Mouse (Mus musculus): ENCODE data around the gene Cdk5r2.

Cdk5r2 gene

DNA sequence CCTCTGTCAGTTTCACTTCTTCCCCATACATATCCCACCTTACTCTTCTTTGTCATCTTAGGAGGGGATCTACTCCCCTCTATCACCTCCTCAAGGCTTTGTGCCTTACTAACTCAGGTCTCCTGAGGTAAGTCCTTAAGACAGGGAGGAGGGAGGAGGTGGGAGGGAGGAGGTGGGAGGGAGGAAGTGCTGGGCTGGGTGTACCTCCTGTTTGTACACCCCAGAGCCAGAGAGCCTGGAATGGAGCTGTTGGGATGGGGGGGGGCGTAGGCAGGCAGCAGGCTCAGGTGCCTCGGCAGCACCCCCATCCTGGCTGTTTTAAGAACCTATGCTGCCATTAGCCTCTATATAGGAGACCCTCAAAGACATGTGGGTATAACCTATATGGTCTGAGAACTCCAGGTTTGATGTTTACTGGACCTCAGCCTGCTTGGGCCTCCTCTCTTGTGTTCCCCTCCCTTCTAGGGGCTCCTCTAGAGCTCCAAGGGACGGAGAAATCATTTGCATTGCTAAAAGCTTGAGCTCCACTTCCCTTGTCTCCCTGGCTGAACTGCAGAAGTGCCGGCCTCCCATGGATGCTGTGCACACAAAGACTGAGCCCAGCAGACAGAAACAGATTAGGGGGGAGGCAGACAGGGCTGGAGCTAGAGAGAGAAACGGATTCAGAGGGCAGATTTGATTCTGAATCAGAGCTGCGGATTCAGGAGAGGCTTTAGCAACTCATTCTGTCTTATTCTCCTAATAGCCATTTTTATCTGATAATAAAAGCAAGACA is 3.5 kb upstream of the Cdk5r2 start:
- no peak for DNase-seq (ENCODE audit: low read depth)

- DNase-seq (ENCODE audit: low read depth): no peak
Observed at GRCm38 (mm10) chr1:74855156-74855555, 422 bp downstream of the Cdk5r2 start.

GRCm38 (mm10) chr1:74855651-74856438 is 1.1 kb downstream of the Cdk5r2 start:
- DNase-seq (ENCODE audit: low read depth): no peak

GRCm38 (mm10) chr1:74856439-74856720 is 1.6 kb downstream of the Cdk5r2 start:
- no peak for DNase-seq (ENCODE audit: low read depth)

DNA sequence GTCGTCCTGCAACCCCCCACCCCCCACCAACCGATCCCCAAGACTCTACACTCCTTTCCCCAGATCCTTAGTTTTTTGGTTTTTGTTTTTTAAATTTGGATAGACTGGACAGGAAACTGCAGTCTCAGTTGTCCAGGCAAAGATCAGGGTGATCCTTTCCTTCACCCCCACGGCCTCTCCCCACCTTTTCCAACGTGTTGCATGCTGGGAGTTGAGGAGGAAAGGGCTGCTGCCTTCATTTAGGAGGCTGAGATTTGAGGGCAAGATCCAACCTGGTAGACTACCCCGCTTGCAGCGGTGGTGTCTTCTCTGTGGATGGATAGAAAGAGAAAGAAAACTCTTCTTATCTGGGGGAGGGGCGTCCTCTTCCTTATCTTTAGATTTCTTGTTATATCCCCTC is 2.1 kb downstream of the Cdk5r2 start:
- no peak for DNase-seq (ENCODE audit: low read depth)

GRCm38 (mm10) chr1:74857201-74857600 is 2.5 kb downstream of the Cdk5r2 start:
- no peak for DNase-seq (ENCODE audit: low read depth)

- no peak for DNase-seq (ENCODE audit: low read depth)
Observed at GRCm38 (mm10) chr1:74857677-74858076, 2.9 kb downstream of the Cdk5r2 start.

DNA sequence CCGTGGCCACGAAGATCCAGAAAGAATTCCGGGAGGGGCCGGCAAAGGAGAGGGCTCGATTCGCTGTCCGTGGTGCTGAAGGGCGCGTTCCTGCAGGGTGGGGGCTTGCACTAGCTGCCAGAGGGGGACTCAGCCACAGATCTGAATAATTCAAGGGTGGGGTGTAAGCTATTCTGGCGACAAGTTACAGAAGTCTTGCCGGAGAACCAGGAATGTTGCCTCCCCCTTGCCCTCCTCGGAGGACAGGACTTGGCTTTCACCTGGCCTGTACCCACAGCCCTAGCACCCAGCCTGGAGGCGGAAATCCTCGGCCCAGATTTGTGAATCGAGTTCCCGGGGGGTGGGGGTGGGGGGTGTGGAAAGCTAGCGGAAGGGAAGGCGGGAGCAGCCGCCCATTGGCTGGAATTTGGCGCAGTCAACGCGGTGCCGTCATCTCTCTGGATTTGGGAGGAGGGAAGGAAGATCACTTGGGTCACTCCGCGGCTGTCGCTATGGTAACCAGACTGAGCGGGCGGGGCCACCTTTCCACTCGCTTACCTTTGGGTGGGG is 3.5 kb downstream of the Cdk5r2 start:
- peak; percentile 70 for DNase-seq (ENCODE audit: low read depth)

GRCm38 (mm10) chr1:74858805-74859204 is 4.1 kb downstream of the Cdk5r2 start:
- DNase-seq (ENCODE audit: low read depth): no peak

DNA sequence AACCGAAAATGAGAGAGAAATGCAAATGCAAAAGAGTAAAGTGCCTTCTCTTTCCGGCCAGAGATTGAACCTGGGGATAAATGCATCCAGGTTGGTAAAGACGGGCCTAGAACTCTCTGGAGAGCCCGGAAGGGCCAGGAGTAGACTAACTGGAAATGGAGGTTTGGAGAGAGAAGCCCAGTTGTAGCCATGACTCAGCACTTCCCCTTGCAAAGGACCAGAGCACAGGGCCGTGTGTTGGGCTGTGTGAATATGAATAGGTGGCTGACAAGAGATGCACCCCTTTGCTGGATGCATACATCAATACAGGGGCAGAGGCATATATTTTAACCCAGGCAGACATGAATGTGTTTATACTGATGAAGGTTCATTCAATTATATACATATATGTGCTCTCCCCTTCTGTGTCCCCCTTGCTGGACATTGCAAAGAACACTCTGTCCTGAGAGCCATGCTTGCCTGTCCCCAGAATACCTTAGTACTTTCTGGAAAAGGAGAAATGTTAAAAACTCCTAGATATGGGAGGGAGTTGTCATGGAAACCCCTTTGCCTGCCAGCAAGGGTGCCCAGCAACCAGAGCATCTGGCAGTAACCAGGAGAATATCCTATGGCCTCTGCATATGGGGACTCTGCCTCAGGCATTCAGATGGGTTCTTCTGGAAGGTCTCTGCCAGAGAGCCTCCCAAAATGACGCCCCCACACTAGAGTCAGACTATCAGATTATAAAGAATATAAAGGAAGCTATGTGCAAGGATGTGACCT is 4.7 kb downstream of the Cdk5r2 start:
- DNase-seq (ENCODE audit: low read depth): no peak

- no peak for DNase-seq (ENCODE audit: low read depth)
Observed at GRCm38 (mm10) chr1:74861783-74862182, 7.0 kb downstream of the Cdk5r2 start.

GRCm38 (mm10) chr1:74872218-74872617 is 17.5 kb downstream of the Cdk5r2 start:
- no peak for DNase-seq (ENCODE audit: low read depth)

- no peak for DNase-seq (ENCODE audit: low read depth)
Observed at GRCm38 (mm10) chr1:74877199-74877598, 22.5 kb downstream of the Cdk5r2 start.

DNA sequence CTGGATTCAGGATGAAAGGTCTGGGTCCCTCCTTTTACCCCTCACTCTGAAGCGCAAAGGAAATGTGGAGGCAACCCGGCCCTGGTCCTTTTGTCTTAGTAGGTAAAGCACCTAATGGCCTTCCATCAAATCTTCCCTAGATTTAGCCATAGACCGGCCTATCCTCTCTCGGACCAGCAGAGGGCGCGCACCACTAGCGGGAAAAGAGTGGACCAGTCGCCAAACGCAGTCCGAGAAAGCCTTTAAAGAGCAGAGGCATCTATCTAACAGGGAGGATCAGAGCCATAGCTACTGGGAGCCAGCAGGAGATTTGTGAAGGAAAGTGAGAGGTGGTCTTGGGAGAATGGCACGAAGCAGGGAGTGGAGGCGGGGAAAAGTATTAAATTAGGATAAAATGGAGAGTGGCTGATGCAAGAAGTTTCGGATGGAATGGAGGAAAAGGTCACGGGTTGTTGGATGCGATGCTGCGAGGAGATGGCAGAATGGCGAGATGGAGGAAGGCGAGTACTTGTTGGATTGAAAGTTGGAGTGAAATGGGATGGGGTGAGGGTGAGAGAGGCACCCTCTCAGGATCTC is 26.1 kb downstream of the Cdk5r2 start:
- DNase-seq (ENCODE audit: low read depth): peak; percentile 88

DNA sequence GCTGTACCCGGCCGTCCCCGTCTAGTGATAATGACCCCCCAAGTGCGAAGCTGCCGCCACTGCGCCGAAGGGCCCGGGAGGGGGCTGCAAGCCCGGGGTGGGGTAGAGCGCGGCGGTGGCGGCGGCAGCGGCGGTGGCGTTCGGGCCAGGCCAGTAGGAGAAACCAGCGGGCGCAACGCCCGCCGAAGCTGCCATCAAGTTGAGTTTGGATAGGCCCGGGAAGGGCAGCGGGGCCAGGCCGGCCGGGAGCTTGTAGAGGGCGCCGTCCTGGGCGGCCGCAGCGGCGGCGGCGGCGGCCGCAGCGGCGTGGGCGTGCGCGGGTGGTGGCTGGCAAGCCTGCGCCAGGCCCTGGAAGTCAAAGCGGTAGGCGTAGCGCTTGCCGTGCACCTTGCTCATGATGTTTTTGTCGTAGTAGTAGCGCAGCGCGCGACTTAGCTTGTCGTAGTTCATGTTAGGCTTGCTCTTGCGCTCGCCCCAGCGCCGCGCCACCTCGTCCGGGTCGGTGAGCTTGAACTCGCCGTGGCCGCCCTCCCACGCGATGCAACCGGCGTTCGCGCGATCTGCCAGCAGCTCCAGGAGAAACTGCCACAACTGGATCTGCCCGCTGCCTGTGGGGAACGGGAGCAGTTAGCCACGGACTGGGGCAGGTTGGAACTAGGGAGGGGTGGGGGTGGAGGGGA is 27.5 kb downstream of the Cdk5r2 start:
- no peak for DNase-seq (ENCODE audit: low read depth)

GRCm38 (mm10) chr1:74882828-74883227 is 28.1 kb downstream of the Cdk5r2 start:
- no peak for DNase-seq (ENCODE audit: low read depth)

GRCm38 (mm10) chr1:74883441-74883840 is 28.7 kb downstream of the Cdk5r2 start:
- DNase-seq (ENCODE audit: low read depth): no peak

DNA sequence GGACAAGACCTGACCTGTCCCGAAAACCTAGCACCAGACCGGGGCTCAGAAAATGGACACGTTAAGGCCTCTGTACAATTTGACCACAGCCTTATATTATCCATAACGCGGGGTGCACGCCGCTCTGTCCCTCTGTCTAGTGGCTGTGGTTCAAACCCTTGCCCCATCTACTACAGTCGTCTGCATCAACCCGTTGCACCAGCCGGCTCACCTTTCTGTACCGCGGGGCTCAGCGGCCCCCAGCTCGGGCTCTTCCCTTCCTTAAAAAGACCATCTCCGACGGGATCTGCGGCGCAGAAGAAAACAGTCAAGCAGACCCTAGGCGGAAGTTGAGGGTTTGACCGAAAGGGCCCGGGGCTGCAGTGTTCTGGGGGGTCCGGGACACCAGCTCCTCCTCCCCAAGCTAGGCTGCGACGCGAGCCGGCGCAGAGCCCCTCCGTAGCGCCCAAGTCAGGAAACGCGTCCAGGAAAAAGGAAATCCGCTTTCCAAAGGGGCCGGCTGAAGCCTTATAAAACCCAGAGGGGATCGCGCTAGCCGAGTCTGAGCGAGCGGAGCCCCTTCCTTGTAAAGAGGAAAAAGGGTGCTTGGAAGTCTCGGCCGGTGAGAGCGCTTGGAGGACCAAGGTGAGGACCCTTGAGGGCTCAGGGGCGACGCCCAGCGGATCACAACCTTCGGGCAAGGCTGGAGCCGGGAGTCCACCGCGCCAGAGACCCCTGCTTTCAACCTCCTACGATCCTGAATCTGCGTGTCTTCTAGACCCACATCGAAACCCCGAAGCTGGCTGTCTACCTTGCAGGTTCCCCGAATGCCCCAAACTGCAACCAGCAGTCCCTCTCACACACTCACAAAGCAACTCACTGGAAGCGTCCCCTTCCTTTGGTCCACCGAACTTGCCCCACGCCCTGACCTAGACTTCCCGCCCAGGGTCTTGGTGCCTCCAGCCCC is 29.7 kb downstream of the Cdk5r2 start:
- DNase-seq (ENCODE audit: low read depth): no peak

GRCm38 (mm10) chr1:74885369-74886042 is 30.8 kb downstream of the Cdk5r2 start, which contains the start of gene Fev:
Fev (minus strand) TSS chr1:74885419.
- no peak for DNase-seq (ENCODE audit: low read depth)

- DNase-seq (ENCODE audit: low read depth): peak; percentile 63
Observed at GRCm38 (mm10) chr1:74891513-74891912, 36.8 kb downstream of the Cdk5r2 start.
